Mouse (Mus musculus): ENCODE measurements around the gene Gbp4. TPM values are rescaled to one million over a fixed set of nuclear protein-coding genes. Genes with fewer than 3 reads are reported as not detected.

The Gbp4 gene
- total RNA-seq, 2 experiments from 2014 or later: 1.2 to 2.1 TPM

Other genes starting within 250 kb of the Gbp4 start
- gene Abcg3, start 156.9 kb downstream of the Gbp4 start, total RNA-seq (2021): under 1 TPM; 0.19 to 0.27 TPM
- 1 to 10 TPM; 4.9 to 7.0 TPM for gene Gbp9, start within 50 bp of the Gbp4 start, total RNA-seq (2021)
- under 1 TPM in 1 of 2 experiments, not detected in 1; 0.16 TPM for gene Gbp8, start within 50 bp of the Gbp4 start, total RNA-seq (2021)
- gene Gbp10, start 99.9 kb upstream of the Gbp4 start, total RNA-seq (2021): under 1 TPM; 0.21 to 0.25 TPM
- under 1 TPM in 1 of 2 experiments, not detected in 1; 0.05 TPM for gene Gm43302, start 154.1 kb upstream of the Gbp4 start, total RNA-seq (2021)
- gene Gbp6, start 154.1 kb upstream of the Gbp4 start, total RNA-seq (2021): 1 to 10 TPM; 1.1 to 1.6 TPM